Mouse (Mus musculus) effector memory CD4-positive, alpha-beta T cell, adult 7 months (primary cell): ENCODE data around the gene Kcnmb4. TPM values are rescaled to one million over a fixed set of nuclear protein-coding genes. Genes with fewer than 3 reads are reported as not detected.

Experiments used
- polyA plus RNA-seq: library from polyadenylated mRNA; unstranded; fragments of 100-300 nt; shearing (Covaris generic); gene quantifications from one replicate; pipeline ENCODE4 v1.2.1, GENCODE M21; 2017

Gene Kcnmb4
- polyA plus RNA-seq, result 5.1 TPM

GRCm38 (mm10) chr10:116473759-116474549 is at the start of gene Kcnmb4:
TSS of gene Kcnmb4 (minus strand) at chr10:116473878.

Other genes starting within 250 kb of the Kcnmb4 start
- not detected for gene Ptprb, start 198.4 kb downstream of the Kcnmb4 start, polyA plus RNA-seq
- 105 TPM for gene Cnot2, start 107.6 kb upstream of the Kcnmb4 start, polyA plus RNA-seq